Comparison of ENCODE assay signal across 12 mouse cellular contexts in the genomic region with DNA sequence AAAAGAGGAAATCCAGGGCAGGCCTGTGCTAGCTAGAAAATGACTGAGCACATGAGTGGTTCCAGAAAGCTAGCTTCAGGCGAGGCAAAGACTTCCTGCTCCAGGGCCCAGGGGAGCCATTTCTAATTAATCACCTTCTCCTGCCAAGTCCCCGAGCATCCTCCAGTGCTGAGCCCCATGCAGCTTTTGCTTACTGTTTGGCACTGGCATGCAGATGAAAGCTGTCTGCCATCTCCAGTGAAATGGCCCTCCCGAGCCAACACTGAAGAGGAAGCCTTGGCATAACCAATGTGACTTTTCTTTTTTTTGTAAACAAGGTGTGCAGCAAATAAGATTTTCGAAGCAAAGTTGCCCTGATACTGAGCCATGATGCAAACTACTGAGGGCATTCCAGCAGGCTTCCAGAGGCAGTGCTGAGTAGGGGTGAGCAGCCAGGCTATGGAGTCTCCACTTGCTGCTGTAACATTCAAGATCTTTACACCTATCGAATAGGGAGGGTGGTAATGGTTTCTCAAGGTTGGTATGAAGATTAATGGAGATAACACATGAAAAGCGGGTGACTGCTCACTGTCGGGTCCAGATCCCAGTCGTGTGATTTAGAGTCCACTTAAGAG.
DNase-seq lines count a peak whose midpoint lies in the region; ATAC-seq and TF ChIP-seq lines count a peak whose summit lies in the region.
"Had no signal": no experiment of that assay in that cellular context is flagged by ENCODE, and none has a peak within 500 bp of the region (broad histone marks: within the 10 kb centered on the region; RNA-seq: fewer than 3 reads in every experiment).

No protein-coding gene starts in this region.

- 61% methylated on average over 8 of the region's 8 CpGs for whole genome bisulfite sequencing in kidney, adult 2 months
- WGBS in kidney, embryonic 16.5 days = 58% methylated on average over 8 of the region's 8 CpGs
- 70% methylated on average over 8 of the region's 8 CpGs for WGBS in embryonic facial prominence, embryonic 10.5 days
- WGBS in lung, adult 2 months = 59% methylated on average over 8 of the region's 8 CpGs

- no peak overlapping the region for H3K4me2 ChIP-seq in kidney, embryonic 16.5 days (replicated peaks; ENCODE audit: low read depth, low read length)

- intact Hi-C loops in left cerebral cortex, postnatal 14 days (cut with DNase I) = no loop called here

- no peaks in the 10 kb centered on the region for H3K27me3 ChIP-seq in kidney, adult 2 months (replicated peaks; ENCODE audit: control insufficient read depth, insufficient read depth, low read length)
- H3K27me3 ChIP-seq in kidney, embryonic 16.5 days (ENCODE audit: insufficient read depth, low read length) = no peaks in the 10 kb centered on the region
- no peaks in the 10 kb centered on the region for H3K27me3 ChIP-seq in embryonic facial prominence, embryonic 10.5 days (replicated peaks; ENCODE audit: low read depth, poor library complexity, severe bottlenecking)

- H3K27ac ChIP-seq in kidney, adult 2 months (ENCODE audit: insufficient read depth, low read depth, low read length) = no peak overlapping the region
- no peak overlapping the region for H3K27ac ChIP-seq in kidney, embryonic 16.5 days (ENCODE audit: low read length)
- H3K27ac ChIP-seq in embryonic facial prominence, embryonic 10.5 days (replicated peaks) = no peak overlapping the region
- H3K27ac ChIP-seq: midbrain, embryonic 10.5 days had no signal

- no peak for TF ChIP-seq CTCF in kidney, adult 2 months (conservative IDR thresholded peaks at IDR 0.05; ENCODE audit: insufficient read depth, insufficient read length, low read depth, low read length)
- no peak for TF ChIP-seq CTCF in lung, adult 2 months (IDR thresholded peaks at IDR 0.05; ENCODE audit: insufficient read depth, low read length)

- no peak for TF ChIP-seq POLR2A in kidney, adult 2 months (IDR thresholded peaks at IDR 0.05; ENCODE audit: low read depth, low read length)
- no peak for TF ChIP-seq POLR2A in lung, adult 2 months (IDR thresholded peaks at IDR 0.05; ENCODE audit: borderline replicate concordance, extremely low read depth, low read depth, low read length)

- H3K36me3 ChIP-seq in kidney, adult 2 months (ENCODE audit: control insufficient read depth, insufficient read depth, low read length) = no peaks in the 10 kb centered on the region
- H3K36me3 ChIP-seq in kidney, embryonic 16.5 days (ENCODE audit: insufficient read depth, low read length) = no peaks in the 10 kb centered on the region
- H3K36me3 ChIP-seq in embryonic facial prominence, embryonic 10.5 days (replicated peaks) = no peaks in the 10 kb centered on the region
- H3K36me3 ChIP-seq: midbrain, embryonic 10.5 days had no signal

- no peaks in the 10 kb centered on the region for H3K4me1 ChIP-seq in kidney, adult 2 months (ENCODE audit: control insufficient read depth, insufficient read depth, low read length)
- no peaks in the 10 kb centered on the region for H3K4me1 ChIP-seq in kidney, embryonic 16.5 days (ENCODE audit: insufficient read depth, low read length)
- no peaks in the 10 kb centered on the region for H3K4me1 ChIP-seq in embryonic facial prominence, embryonic 10.5 days
- no peaks in the 10 kb centered on the region for H3K4me1 ChIP-seq in lung, adult 2 months (ENCODE audit: control insufficient read depth, insufficient read depth, low read length)

- H3K9me3 ChIP-seq in kidney, embryonic 16.5 days (ENCODE audit: low read length) = no peaks in the 10 kb centered on the region
- no peaks in the 10 kb centered on the region for H3K9me3 ChIP-seq in embryonic facial prominence, embryonic 10.5 days
- H3K9me3 ChIP-seq: midbrain, embryonic 10.5 days had no signal

- no peak; the same call in 1 of the 2 replicates for ATAC-seq in kidney, embryonic 16.5 days (ENCODE audit: low FRiP score, low TSS enrichment)
- ATAC-seq in cerebellum, adult (ENCODE audit: insufficient number of reproducible peaks, low FRiP score, low TSS enrichment) = peak; percentile 87
- ATAC-seq: inflammation-experienced regulatory T-cells, adult 6 months had no signal

- no peak overlapping the region for H3K9ac ChIP-seq in kidney, embryonic 16.5 days (replicated peaks; ENCODE audit: low read length)

- peak; percentile 17 for DNase-seq in kidney, adult 2 months
- peak; percentile 15 for DNase-seq in embryonic facial prominence, embryonic 10.5 days (ENCODE audit: low spot score)
- DNase-seq in neural tube, embryonic 10.5 days (ENCODE audit: extremely low spot score, low spot score) = peak; percentile 37
- DNase-seq in lung, postnatal 4 days = no peak
- DNase-seq in lung, adult 2 months = no peak
- DNase-seq in left cerebral cortex, postnatal 14 days (ENCODE audit: low spot score in 2 of 2) = no peak
- DNase-seq: liver; right cerebral cortex, adult 18-20 months had no signal

- H3K4me3 ChIP-seq in kidney, adult 2 months (ENCODE audit: insufficient read depth, low read depth, low read length) = no peak overlapping the region
- H3K4me3 ChIP-seq in kidney, embryonic 16.5 days (ENCODE audit: low read length) = no peak overlapping the region
- no peak overlapping the region for H3K4me3 ChIP-seq in embryonic facial prominence, embryonic 10.5 days
- H3K4me3 ChIP-seq in lung, adult 2 months (replicated peaks; ENCODE audit: extremely low read depth, low read depth, low read length) = no peak overlapping the region
- H3K4me3 ChIP-seq: midbrain, embryonic 10.5 days had no signal

Comparison
In these comparisons a context has a peak if more than half of its experiments do, and no peak if none do; other contexts are left out.
1. DNase-seq: peak in kidney, adult 2 months (single experiment), embryonic facial prominence, embryonic 10.5 days (single experiment) and neural tube, embryonic 10.5 days (single experiment); none in lung, postnatal 4 days (0 of 2), lung, adult 2 months (single experiment) and left cerebral cortex, postnatal 14 days (0 of 2).